Mouse (Mus musculus) liver, embryonic 11.5 days (tissue): ENCODE measurements around the gene Elf3. TPM values are rescaled to one million over a fixed set of nuclear protein-coding genes. Genes with fewer than 3 reads are reported as not detected.
"Not testable (repeated sequence)": the region's sequence is repeated elsewhere in the genome, so short reads cannot be mapped to it uniquely, and the experiment has no call there.

Source experiments
- ATAC-seq: fragments of 200-750 bp; cut with Nextera tagmentation; replicated peaks from 2 replicates; pipeline ENCODE4 v1.8.0; 2017; ENCODE audit warnings: moderate number of reproducible peaks, mild to moderate bottlenecking, moderate TSS enrichment, moderate library complexity; ENCODE audit not compliant: low FRiP score
- DNase-seq: peaks from one replicate; pipeline ENCODE4 v3.0.0-alpha.2; 2017; ENCODE audit warnings: low spot score
- H3K27ac ChIP-seq: fragments of 300-500 bp; sonication (generic); 2 replicates; pipeline ENCODE4 v1.5.1; 2014; ENCODE audit warnings: mild to moderate bottlenecking, low read depth, low read length, control low read depth
- H3K27me3 ChIP-seq: fragments of 300-500 bp; sonication (generic); replicated peaks from 2 replicates; pipeline ENCODE4 v1.6.1; 2014; ENCODE audit warnings: low read length, mixed read lengths; ENCODE audit not compliant: control insufficient read depth, insufficient read depth
- H3K36me3 ChIP-seq: fragments of 300-500 bp; sonication (generic); 2 replicates; pipeline ENCODE4 v1.6.1; 2014; ENCODE audit warnings: mild to moderate bottlenecking, low read length, moderate library complexity, mixed read lengths; ENCODE audit not compliant: control insufficient read depth, insufficient read depth
- H3K4me1 ChIP-seq: fragments of 300-500 bp; sonication (generic); replicated peaks from 2 replicates; pipeline ENCODE4 v1.6.1; 2014; ENCODE audit warnings: low read length, mixed read lengths; ENCODE audit not compliant: control insufficient read depth, insufficient read depth
- H3K4me2 ChIP-seq: fragments of 300-500 bp; sonication (generic); 2 replicates; pipeline ENCODE4 v1.6.1; 2014; ENCODE audit warnings: mild to moderate bottlenecking, control low read depth, moderate library complexity
- H3K4me3 ChIP-seq: fragments of 300-500 bp; sonication (generic); 2 replicates; pipeline ENCODE4 v1.5.1; 2014; ENCODE audit warnings: low read depth, low read length, control low read depth
- H3K9ac ChIP-seq: fragments of 300-500 bp; sonication (generic); 2 replicates; pipeline ENCODE4 v1.6.1; 2014; ENCODE audit warnings: low read depth, low read length, control low read depth
- H3K9me3 ChIP-seq: fragments of 300-500 bp; sonication (generic); 2 replicates; pipeline ENCODE4 v1.6.1; 2016; ENCODE audit warnings: low read length, inconsistent platforms, mixed read lengths; ENCODE audit not compliant: control insufficient read depth
- WGBS: fragments of 180-500 bp; shearing (Covaris S2); extraction: QIAGEN DNeasy Blood & Tissue Kit; methylation state at CpG from one replicate; pipeline ENCODE4 v1.1.7; 2014; 5-methylcytosine and 5-hydroxymethylcytosine counted together
- polyA plus RNA-seq: library from polyadenylated mRNA; unstranded; fragments of >200 nt; fragmentation: Nextera tagmentation; extraction: Ambion mirVana; gene quantifications from 2 replicates; pipeline ENCODE4 v1.2.1, GENCODE M21; 2014

The Elf3 gene
- polyA plus RNA-seq, 1 experiment from 2014 or later, result 2.0 TPM

GRCm38 (mm10) chr1:135251405-135251804, 7.0 kb downstream of the Elf3 start:
- DNase-seq, result no peak
- H3K4me2 ChIP-seq, result no peak overlapping the region
- no peak overlapping the region for H3K9ac ChIP-seq
- 82% methylated on average over 8 of the region's 8 CpGs for WGBS
- no peak overlapping the region; the same call in 1 of the 2 replicates for H3K27ac ChIP-seq
- peaks cover 6% of the 10 kb centered on the region; the same call in 1 of the 2 replicates for H3K27me3 ChIP-seq
- no peaks in the 10 kb centered on the region for H3K36me3 ChIP-seq
- no peaks in the 10 kb centered on the region for H3K9me3 ChIP-seq
- ATAC-seq, result no peak
- H3K4me1 ChIP-seq, result peaks cover 21% of the 10 kb centered on the region
- H3K4me3 ChIP-seq, result no peak overlapping the region

- Histone ChIP-seq H3K9ac (no peak overlapping the region), H3K9me3 (no peaks in the 10 kb centered on the region), H3K4me1 (peaks cover 21% of the 10 kb centered on the region), H3K36me3 (no peaks in the 10 kb centered on the region), H3K27me3 (peaks cover 6% of the 10 kb centered on the region; the same call in 1 of the 2 replicates), H3K27ac (peak overlapping the region; percentile 60; the same call in 1 of the 2 replicates), H3K4me3 (no peak overlapping the region), H3K4me2 (peak overlapping the region; percentile 33)
- no peak for DNase-seq
- 16% methylated on average over 3 of the region's 3 CpGs for WGBS
- peak; percentile 99 for ATAC-seq
These were observed 7.7 kb downstream of the Elf3 start for GRCm38 (mm10) chr1:135250706-135251105.

GRCm38 (mm10) chr1:135248434-135248850, 9.9 kb downstream of the Elf3 start:
- Histone ChIP-seq H3K4me1 (peaks cover 21% of the 10 kb centered on the region), H3K9ac (peak overlapping the region; percentile 6; the same call in 1 of the 2 replicates), H3K4me2 (peak overlapping the region; percentile 31), H3K27ac (no peak overlapping the region), H3K36me3 (no peaks in the 10 kb centered on the region), H3K4me3 (no peak overlapping the region), H3K27me3 (peaks cover 6% of the 10 kb centered on the region; the same call in 1 of the 2 replicates), H3K9me3 (no peaks in the 10 kb centered on the region)
- no peak for ATAC-seq
- 20% methylated on average over 15 of the region's 15 CpGs for WGBS
- no peak for DNase-seq

GRCm38 (mm10) chr1:135244014-135244413, 14.4 kb downstream of the Elf3 start:
- no peak overlapping the region for H3K27ac ChIP-seq
- no peaks in the 10 kb centered on the region for H3K9me3 ChIP-seq
- H3K4me1 ChIP-seq, result 0 out of 2 replicates have a peak, but pooled peaks cover 2% of the 10 kb centered on the region
- no peak for DNase-seq
- no peaks in the 10 kb centered on the region for H3K36me3 ChIP-seq
- no peak overlapping the region for H3K4me3 ChIP-seq
- H3K9ac ChIP-seq, result no peak overlapping the region
- peak; percentile 62; the same call in 1 of the 2 replicates for ATAC-seq
- 56% methylated on average over 8 of the region's 8 CpGs for WGBS
- no peak overlapping the region for H3K4me2 ChIP-seq
- peaks cover 6% of the 10 kb centered on the region; the same call in 1 of the 2 replicates for H3K27me3 ChIP-seq

- not testable (repeated sequence) for H3K4me3 ChIP-seq, H3K9me3 ChIP-seq, H3K4me1 ChIP-seq, H3K27ac ChIP-seq, H3K36me3 ChIP-seq, H3K9ac ChIP-seq, H3K4me2 ChIP-seq, H3K27me3 ChIP-seq, DNase-seq
- peak; percentile 80 for ATAC-seq
- WGBS, result 57% methylated on average over 4 of the region's 4 CpGs
These were observed 18.2 kb downstream of the Elf3 start for GRCm38 (mm10) chr1:135240206-135240605.

- WGBS, result 60% methylated on average over 12 of the region's 12 CpGs
- H3K27me3 ChIP-seq, result no peaks in the 10 kb centered on the region
- ATAC-seq, result no peak; the same call in 1 of the 2 replicates
These were observed 21.1 kb downstream of the Elf3 start for GRCm38 (mm10) chr1:135237131-135237851.

GRCm38 (mm10) chr1:135234771-135235170, 23.6 kb downstream of the Elf3 start:
- Histone ChIP-seq H3K27ac (no peak overlapping the region), H3K9ac (no peak overlapping the region), H3K36me3 (no peaks in the 10 kb centered on the region), H3K4me2 (no peak overlapping the region), H3K4me3 (no peak overlapping the region), H3K9me3 (no peaks in the 10 kb centered on the region), H3K27me3 (no peaks in the 10 kb centered on the region), H3K4me1 (no peaks in the 10 kb centered on the region; the same call in 1 of the 2 replicates)
- ATAC-seq (no peak), DNase-seq (no peak)
- 81% methylated on average over 12 of the region's 12 CpGs for WGBS

More at GRCm38 (mm10) chr1:135237131-135237851, 21.1 kb downstream of the Elf3 start:
- Histone ChIP-seq H3K9me3 (no peaks in the 10 kb centered on the region), H3K4me1 (no peaks in the 10 kb centered on the region; the same call in 1 of the 2 replicates), H3K9ac (no peak overlapping the region), H3K36me3 (no peaks in the 10 kb centered on the region), H3K4me2 (no peak overlapping the region), H3K4me3 (no peak overlapping the region), H3K27ac (no peak overlapping the region)
- DNase-seq, result no peak

GRCm38 (mm10) chr1:135233961-135234360, 24.4 kb downstream of the Elf3 start:
- Histone ChIP-seq H3K4me3 (no peak overlapping the region), H3K27ac (no peak overlapping the region), H3K4me2 (no peak overlapping the region), H3K4me1 (no peaks in the 10 kb centered on the region; the same call in 1 of the 2 replicates), H3K27me3 (no peaks in the 10 kb centered on the region), H3K9me3 (no peaks in the 10 kb centered on the region), H3K36me3 (no peaks in the 10 kb centered on the region), H3K9ac (no peak overlapping the region)
- ATAC-seq (no peak), DNase-seq (no peak)
- WGBS, result 86% methylated on average over 6 of the region's 6 CpGs

- not testable (repeated sequence) for ATAC-seq
These were observed 26.5 kb downstream of the Elf3 start for GRCm38 (mm10) chr1:135231878-135232277.

More at GRCm38 (mm10) chr1:135231878-135232277, 26.5 kb downstream of the Elf3 start:
- not testable (repeated sequence) for H3K4me3 ChIP-seq, H3K9me3 ChIP-seq, H3K36me3 ChIP-seq, H3K4me1 ChIP-seq, H3K4me2 ChIP-seq, H3K9ac ChIP-seq, H3K27me3 ChIP-seq, H3K27ac ChIP-seq, DNase-seq
- 70% methylated on average over 20 of the region's 20 CpGs for WGBS
